Mouse (Mus musculus): ENCODE measurements around the gene Usp54.

The Usp54 gene

DNA sequence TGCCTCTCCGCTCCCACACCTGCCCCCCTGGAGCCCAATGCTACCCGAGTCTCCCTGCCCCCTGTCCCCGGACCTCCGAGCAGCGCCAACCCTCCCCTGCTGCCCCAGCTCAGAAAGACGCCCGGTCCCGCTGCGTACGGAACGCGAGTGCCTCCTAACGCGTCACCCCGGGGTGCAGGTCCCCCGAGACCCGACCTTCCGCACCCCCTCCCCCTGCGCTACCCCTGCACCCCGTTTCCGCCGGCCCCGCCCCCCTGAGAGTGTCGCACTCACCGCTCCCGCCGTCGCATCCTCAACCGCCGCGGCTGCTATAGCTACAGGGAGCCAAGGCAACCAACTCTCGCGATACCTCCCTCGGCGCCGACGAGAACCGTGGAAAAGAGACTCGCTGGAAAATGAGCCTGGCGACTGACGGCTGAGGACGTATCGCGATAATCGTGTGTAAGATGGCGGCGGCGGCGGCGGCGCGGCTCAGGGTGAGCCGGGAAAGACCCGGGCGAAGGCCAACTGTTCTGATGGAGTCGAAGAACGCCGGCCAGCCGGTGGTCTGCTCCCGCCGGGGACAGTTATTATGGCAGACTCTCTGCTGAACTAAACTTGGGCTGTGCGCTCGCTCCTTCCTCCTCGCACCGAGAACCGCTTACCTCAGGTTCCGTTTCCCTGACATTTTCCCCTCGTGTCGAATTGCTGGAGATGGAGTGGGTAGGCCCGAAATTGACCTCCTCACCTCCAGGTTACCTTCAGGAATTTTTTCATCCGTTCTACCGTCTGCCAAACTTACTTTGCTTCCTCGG, at the start of gene Usp54:
Usp54 (minus strand) TSS at position 420 of the 794 bp plus-strand sequence.
- DNase-seq (ENCODE audit: low spot score in 2 of 2), result peak; percentile 99 to 100

DNA sequence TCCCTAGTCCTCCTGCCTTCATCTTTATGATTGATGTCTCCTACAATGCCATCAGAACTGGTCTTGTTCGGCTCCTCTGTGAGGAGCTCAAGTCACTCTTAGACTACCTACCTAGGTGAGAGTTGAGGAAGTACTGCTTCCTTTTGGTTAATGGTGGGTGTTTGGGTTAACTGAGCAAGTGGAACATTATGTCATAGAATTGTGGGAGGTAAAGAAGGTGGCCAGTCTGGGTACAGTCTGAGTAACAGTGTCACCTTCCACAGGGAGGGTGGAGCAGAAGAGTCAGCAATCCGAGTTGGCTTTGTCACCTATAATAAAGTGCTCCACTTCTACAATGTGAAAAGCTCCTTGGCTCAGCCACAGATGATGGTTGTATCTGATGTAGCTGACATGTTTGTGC, 48.1 kb upstream of the Usp54 start:
- no peak for DNase-seq (ENCODE audit: low spot score in 2 of 2)

DNA sequence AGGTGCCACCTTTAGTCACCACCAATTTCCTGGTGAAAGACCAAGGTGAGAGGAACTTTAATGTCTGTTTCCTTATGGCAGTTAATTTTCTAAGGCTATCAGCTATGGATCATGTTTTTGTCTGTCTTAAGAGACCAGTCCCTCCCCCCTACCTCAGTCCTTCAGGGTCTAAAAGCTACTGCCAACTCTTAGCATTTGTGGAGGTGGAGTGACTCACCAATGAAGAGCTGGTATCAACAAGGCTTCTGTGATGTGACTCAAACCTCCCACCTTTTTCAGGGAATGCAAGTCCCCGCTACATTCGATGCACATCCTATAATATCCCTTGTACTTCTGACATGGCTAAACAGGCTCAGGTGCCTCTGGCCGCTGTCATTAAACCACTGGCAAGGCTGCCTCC, 45.7 kb upstream of the Usp54 start:
- no peak for DNase-seq (ENCODE audit: low spot score in 2 of 2)

DNA sequence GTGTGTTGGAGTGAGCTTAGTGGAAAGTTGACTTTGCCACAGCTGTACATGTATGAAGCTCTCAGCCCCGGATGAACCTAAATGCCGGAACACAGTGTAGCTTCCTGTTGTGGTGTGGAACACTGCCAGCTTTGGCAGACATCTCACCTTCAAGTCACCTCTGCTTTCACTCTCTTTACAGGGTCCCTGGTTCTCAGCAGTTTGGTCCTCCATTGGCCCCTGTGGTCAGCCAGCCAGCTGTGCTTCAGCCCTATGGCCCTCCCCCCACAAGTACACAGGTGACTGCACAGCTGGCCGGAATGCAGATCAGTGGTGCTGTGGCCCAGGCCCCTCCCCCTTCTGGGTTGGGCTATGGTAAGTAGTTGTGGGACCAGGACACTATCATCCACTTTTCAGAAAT, 41.6 kb upstream of the Usp54 start:
- peak; percentile 59 to 64 for DNase-seq (ENCODE audit: low spot score in 2 of 2)

DNA sequence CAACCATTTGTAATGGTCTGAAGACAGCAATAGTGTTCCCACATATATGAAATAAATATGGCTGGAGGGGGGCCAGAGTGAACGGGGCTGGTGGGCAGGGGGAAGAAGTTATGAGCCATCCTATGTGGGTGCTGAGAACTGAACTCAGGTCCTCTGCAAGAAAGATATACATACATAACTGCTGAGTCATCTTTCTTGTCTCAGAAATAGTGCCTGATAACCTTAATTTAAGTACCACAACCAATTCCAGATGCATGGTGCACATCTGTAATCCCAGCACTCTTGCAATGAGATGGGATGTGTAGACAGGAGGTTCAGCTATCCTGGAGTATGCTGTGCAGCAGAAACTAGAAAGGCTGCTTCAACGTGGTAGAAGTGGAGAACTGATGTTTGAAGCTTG, 40.9 kb upstream of the Usp54 start:
- no peak for DNase-seq (ENCODE audit: low spot score in 2 of 2)

DNA sequence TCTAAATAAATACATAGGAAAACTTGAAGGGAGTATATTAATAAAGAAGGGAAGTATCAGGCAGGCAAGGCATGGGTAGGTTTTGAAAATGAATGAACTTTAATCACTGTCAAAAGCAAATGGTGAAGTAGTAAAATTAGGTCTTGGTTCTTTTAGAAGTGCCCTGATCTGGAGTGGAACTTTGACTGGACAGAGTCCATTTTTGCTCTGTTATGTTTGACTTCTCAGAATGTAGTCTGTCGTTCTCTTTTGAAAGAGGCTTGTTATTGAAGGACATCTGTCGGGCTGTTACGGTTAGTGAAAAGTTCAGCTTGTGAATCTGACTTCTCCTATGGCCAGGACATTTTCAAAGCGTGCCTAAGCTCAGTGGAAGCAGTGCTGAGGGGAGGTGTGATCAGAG, 37.0 kb upstream of the Usp54 start:
- no peak for DNase-seq (ENCODE audit: low spot score in 2 of 2)

DNA sequence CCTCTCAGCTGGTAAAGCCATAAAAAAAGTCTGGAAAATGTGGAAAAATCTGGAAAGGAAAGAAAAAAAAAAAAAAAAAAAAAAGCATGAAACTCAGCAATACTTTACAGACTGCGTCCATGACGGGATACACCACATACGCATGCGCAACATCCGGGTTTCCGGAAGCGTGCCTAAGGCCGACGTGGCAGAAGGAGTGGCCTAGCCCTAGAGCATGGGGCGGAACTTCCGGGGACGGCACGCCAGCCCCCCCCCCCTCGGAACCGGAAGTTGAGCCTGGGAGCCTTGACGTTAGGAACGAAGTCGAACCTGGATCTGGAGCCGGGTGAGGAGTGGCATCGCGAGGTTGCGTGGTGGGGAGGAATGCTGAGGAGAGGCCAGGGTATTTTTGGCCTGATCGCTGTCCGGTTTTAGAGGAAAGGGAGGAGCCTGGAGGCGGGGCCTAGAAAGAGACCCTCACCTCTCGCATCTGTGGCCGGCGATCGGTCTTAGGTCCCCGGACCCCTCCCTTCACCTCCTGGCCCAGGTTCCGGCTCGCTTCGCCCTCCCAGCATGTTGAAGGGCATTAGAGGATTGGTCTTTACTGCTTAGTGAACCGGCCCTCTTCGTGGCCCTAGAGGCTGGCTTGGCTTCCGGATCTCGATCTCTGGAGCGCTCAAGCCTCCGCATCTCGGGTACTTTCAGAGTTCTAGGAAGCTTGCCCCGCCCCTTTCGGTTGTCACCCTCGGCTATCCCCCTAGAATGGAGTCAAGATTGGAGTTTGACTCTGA, 33.4 kb upstream of the Usp54 start, which contains the start of gene Sec24c:
Sec24c (plus strand) TSS at position 245 of the 770 bp plus-strand sequence.
- DNase-seq (ENCODE audit: low spot score in 2 of 2), result peak; percentile 97 to 99

DNA sequence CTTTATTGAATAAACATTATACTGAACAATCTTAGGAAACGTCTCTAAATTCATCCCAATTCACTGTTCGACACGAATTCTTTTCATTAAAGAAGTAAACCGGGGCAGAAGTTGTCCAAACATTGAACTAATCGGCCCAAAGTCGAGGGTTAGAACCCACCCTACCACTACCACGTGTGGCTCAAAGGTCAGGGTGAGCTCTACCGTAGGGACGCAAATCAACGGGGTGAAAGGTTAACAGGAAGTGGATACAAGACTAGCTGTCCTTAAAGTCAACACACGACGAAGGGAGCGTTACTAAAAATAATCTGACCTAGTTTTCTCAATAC, 32.8 kb upstream of the Usp54 start:
- DNase-seq (ENCODE audit: low spot score in 2 of 2), result peak; percentile 29 to 31

DNA sequence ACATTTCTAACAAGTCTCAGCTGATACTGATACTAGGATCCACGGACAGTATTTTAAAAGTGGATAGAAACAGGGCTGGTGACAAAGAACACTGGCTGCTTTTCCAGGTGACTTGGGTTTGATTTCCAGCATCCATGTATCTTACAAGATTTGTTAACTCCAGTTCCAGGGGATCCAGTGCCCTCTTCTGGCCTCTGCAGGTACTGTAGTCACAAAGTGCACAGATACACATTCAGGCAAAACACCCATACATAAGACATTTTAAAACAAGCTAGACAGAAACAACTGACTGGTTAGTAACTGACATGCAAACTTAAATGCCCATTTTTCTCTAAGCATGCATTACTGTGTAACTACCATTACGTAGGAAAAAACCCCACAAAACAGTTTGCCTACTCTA, 32.1 kb upstream of the Usp54 start:
- peak; percentile 25 to 30 for DNase-seq (ENCODE audit: low spot score in 2 of 2)

DNA sequence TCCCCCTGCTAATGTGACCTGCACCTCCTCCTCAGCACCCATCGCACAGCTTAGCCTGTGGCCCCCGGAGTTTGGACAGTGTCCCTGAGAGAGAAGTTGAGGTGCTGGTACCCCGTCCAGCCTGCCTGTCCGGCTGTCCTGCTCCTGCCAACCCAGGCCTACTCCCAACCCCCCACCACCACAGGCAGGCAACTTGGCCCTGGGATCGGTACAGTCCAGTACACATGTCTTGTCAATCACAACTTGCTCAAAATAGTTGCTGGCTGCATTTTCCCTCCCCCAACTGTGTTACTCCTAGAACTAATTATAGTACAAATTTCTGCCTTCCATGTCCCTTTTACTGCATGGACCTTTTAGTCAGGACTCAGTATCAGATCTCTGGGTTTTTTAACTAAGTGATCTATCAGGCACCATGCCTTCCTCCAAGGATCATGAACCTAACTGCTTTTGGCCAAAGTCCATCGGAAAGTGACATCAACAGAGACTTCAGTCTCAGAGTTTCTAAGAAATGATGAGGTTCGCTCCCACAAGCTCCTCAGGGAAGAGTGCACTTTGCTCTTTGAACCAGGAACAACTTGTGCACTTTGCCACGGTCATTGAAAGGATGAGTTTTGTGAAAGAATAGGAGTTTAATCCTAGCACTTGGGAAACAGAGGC, 27.4 kb upstream of the Usp54 start, which contains the start of gene Synpo2l:
Synpo2l (minus strand) TSS at position 201 of the 657 bp plus-strand sequence.
- DNase-seq (ENCODE audit: low spot score in 2 of 2), result no peak

DNA sequence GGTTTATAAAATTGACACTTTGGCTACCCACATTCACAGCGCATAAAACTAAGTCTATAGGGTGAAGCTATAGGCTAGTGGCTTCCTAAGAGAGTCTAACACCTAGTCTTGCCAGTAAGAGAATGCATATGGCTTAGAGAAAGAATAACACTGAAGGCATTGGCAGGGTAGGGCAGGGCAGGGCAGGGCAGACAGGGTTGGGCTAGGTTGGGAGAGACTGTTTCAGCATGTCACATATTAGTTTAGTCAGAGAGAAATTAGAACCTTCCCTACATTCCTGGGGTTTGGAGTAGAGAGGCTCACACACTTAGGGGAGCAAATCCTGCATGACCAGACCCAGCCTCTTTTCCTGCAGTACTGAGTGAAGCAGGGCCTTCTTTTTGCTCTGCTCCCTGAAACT, 26.6 kb upstream of the Usp54 start:
- DNase-seq (ENCODE audit: low spot score in 2 of 2), result no peak

DNA sequence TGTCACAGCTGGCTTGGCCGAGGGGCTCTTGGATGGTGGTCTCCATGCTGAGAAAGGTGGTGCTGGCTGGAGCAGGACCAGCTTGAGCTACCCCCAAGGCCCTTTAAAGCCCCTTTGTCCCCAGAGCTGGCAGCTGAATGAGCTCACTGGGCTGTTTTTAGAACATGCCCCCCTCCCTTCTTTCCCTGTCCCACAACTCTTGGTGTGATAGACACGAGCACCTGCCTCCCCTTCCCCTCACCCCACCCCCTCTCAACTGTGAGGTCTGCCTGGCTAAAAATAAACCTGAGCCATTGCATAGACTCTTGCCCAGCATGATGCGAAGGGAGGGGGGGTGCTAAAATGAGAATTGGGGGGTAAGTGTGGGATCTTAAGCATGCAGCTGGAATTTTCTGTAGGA, 23.6 kb upstream of the Usp54 start:
- no peak for DNase-seq (ENCODE audit: low spot score in 2 of 2)

DNA sequence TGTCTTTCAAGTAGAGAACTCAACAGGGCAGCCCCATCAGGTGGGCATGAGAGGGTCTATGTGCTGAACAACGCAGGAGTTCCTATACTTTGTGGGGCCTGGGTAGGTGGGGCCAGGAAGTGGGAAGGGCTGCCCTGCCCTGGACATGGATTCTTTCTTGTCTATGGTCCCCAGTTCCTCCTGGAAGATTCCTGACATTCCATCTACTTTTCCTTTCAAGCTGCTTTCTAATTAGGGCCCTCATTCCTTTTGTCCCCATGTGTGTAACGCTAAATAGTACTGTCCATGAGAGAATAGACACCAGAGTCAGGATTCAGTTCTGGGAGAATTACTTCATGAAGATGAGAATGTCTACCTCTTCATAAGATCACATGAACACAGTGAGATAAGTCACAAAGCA, 22.7 kb upstream of the Usp54 start:
- DNase-seq (ENCODE audit: low spot score in 2 of 2), result no peak

DNA sequence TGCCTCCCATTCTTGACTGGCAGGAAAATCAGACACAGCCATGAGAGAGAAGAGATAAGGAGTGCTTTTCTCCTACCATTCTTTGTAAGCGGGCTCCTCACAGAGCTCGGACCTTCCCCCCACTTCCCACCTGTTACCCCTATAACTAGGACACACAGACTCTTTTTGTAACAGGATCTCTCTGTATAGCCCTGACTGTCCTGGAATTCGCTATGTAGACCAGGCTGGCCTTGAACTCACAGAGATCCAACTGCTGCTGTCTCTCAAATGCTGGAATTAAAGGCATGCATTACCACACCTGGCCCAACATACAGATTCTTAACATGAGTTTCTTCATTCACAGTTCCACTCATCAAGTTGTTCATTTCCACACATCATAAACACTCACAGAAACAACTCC, 21.9 kb upstream of the Usp54 start:
- no peak for DNase-seq (ENCODE audit: low spot score in 2 of 2)

DNA sequence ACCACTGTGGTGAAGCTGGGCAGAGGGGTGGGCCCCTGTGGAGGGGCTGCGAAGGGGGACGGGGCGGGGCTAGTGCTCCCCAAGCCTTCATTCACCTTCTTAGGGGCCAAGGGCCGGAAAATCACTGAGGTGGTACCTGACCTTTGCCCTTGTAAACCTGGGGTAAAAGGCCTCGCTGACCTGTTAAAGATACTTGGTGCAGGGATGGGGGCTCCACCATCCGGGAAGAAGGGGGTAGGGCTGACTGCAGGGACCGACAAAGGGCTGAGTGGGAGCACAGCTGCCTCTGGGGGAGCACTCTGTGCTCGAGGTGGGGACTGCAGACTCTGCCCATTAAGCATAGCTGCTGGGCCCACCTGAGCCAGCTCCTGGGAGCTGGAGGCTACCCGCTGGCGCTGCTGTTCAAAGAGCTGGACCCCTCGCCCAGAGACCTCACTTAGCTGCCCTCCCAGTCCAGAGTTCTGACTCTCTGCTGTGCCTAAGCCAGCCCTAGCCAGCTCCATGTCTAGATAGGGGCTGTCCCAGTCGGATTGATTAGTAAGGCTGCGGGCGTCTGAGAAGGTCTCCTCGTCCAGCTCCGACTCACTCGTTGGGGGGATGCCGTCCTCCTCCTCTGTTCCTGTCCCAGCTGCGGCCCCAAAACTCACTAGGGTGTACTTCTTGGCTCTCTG, 20.9 kb upstream of the Usp54 start:
- no peak for DNase-seq (ENCODE audit: low spot score in 2 of 2)

DNA sequence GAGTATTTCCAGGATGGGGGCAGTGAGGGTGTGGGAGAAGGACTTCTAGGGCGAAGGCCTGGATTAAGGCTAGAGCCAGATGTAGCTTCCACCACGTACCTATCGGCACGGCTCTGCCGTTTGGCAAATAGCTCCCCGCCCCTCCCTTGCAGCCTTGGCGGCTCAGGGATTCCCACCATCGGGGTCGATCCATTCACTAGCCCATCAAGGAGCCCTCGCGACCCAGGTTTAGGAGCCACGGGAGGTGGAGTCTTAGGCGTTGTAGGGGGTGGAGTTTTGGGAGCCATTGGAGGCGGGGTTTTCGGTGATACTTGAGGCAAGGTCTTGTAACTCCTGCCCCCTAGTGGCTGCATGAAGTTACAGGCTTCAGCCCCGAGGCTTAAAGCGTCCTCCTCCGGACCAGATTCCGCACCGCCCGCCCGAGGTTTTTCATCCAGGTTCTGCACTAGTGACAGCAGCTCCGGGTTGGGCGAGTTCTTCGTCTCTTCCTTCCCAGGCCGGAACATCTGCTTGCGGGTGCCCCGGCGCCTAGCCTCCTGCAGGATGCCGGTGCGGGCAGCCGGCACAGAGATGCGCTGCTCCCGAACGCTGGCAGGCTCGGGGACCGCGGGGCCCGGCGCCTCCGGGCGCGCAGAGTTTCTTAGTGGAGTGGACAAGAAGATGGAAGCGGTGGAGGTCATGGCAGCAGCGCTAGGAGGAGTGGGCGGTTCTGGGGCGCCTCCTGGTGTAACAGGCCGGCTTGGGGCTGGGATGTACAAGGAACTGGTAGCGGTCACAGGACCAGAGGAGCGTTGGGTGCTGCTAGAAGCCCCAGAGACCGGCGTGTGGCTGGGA, 20.2 kb upstream of the Usp54 start:
- DNase-seq (ENCODE audit: low spot score in 2 of 2), result peak; percentile 88 to 94

DNA sequence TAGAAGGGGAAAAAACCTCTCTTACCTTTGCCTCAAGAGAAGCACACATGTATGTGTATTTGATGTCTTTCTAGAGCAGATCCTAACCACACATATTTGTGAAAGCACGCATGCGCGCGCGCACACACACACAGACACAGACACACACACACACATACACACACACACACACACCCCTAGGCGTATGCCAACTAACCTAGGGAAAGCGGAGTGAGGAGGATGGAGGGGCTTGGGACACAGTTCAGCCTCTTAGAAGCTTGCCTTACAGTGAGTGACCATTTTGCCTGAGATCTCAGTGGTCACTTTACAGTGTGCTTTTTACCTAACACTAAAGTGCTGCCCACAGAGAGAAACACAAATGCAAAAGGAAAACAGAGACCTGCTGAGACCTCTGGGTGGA, 18.8 kb upstream of the Usp54 start:
- no peak for DNase-seq (ENCODE audit: low spot score in 2 of 2)

DNA sequence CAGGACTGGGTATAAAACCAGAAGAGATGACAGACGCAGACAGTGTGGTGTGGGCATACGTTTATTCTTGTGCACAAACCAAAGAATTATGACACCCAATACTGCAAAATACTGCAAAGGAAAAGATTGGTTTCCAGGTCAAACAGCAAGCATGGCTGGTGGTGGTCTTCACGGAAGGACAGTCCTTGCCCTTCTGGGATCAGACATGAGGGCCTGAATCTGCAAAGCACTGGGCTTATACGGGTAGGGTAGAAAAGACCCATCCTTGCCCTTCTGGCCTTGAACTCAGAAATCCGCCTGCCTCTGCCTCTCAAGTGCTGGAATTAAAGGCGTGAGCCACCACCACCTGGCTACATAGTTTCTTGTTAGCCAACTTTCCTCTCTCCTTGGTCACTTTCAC, 18.0 kb upstream of the Usp54 start:
- DNase-seq (ENCODE audit: low spot score in 2 of 2), result no peak

DNA sequence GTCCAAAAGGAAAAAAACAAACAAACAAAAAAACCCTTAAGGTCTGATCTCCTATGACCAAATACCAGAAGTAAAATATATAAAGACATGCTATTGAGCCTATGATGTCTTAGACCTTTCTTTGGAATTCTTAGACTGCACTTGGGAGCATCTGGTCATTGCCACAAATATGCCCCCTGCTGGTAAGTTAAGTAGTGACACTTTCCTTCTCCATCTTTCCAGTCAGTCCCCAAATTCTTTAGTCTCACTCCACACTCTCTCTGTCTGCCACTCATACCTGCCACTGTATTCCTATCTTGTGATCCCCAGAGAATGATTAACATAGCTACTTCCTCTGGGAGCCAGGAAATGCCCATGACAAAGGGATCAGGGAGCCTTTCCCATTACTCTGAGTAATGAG, 17.5 kb upstream of the Usp54 start:
- DNase-seq (ENCODE audit: low spot score in 2 of 2), result peak in 1 of 2 experiments; percentile 41

DNA sequence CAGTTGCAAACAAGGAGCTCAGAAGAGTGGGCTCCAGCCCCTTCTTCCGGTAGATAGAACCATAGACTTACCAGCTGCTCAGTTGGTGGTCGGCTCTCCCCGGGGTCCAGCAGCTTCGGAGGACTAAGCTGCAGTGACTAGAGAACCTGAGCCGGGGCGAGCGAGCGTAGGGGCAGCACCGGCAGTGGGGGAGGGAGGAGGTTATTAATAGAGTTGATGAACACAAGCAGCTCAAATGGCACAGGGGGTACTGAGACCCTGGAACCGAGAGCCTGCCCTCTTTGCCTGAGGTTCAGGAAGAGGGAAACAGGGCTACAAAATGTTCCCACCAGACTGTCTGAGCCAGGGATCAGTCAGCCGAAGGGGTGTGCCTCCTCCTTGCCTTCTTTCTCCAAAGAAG, 15.5 kb upstream of the Usp54 start, which contains the start of gene Myoz1:
Myoz1 (minus strand) TSS at position 180 of the 400 bp plus-strand sequence.
- no peak for DNase-seq (ENCODE audit: low spot score in 2 of 2)

DNA sequence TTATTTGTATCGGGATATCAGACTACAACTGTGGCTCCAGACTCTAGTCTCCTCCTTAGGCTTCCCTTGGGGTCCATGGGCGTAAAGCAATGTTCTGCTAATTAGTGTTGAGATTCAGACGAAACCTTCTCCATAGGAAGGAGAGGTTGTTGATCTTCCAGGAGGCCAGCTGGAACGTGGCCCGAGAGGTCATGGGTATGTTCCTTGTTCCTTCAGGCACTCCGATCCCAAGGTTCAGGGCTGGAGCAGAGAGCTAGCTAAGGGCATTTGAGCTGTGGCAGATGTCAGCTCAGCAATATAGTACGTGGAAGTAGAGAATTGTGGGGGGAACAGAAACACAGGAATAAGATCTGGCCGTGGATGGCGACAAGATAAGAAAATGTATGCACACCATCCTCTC, 14.9 kb upstream of the Usp54 start:
- no peak for DNase-seq (ENCODE audit: low spot score in 2 of 2)
